Mouse (Mus musculus): ENCODE data around the gene Ptprd. TPM values are rescaled to one million over a fixed set of nuclear protein-coding genes. Genes with fewer than 3 reads are reported as not detected.
A peak's percentile ranks its signal among the peaks of the same experiment; 100 is the strongest.

The Ptprd gene
- polyA plus RNA-seq, 1 experiment from 2014 or later = 145 TPM

DNA sequence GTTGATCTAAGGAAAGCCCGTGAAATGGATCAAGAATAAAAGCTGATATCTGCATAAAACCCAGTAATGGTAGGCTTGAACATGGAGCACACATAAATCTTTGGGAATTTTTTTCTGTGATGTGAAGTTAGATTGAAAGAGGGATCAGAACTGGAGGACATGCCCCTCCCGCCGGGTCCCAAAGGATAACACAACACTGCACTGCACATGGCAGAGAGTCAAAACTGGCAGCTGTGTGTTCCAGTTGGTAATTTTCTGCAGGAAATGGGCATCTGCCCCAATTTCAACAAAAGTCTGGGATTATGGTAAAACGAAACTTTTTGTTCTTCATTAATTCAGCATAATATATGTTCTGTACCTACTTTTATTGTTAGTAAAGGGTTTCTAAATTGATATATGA is 1409.1 kb downstream of the Ptprd start:
- H3K4me1 ChIP-seq (ENCODE audit: control insufficient read depth, insufficient read depth, low read length) = no peaks in the 10 kb centered on the region
- 74% methylated on average over 4 of the region's 4 CpGs for WGBS
- no peak overlapping the region for H3K4me2 ChIP-seq (ENCODE audit: low read depth, low read length)
- H3K36me3 ChIP-seq (ENCODE audit: control insufficient read depth, insufficient read depth, low read length) = no peaks in the 10 kb centered on the region
- no peak overlapping the region for H3K9ac ChIP-seq (replicated peaks; ENCODE audit: low read depth, low read length)
- H3K9me3 ChIP-seq (ENCODE audit: control insufficient read depth, low read length) = no peaks in the 10 kb centered on the region
- no peaks in the 10 kb centered on the region for H3K27me3 ChIP-seq (ENCODE audit: control insufficient read depth, insufficient read depth, low read length)
- no peak for ATAC-seq (ENCODE audit: low read depth)
- no peak overlapping the region for H3K27ac ChIP-seq (ENCODE audit: low read depth, low read length)
- no peak overlapping the region for H3K4me3 ChIP-seq (ENCODE audit: low read depth, low read length)

- 46% methylated on average over 9 of the region's 9 CpGs for WGBS
These were observed 1413.5 kb downstream of the Ptprd start for GRCm38 (mm10) chr4:76798010-76799007.

GRCm38 (mm10) chr4:76785389-76785788 is 1426.4 kb downstream of the Ptprd start:
- Histone ChIP-seq H3K27me3 (ENCODE audit: control insufficient read depth, insufficient read depth, low read length) (no peaks in the 10 kb centered on the region), H3K36me3 (ENCODE audit: control insufficient read depth, insufficient read depth, low read length) (no peaks in the 10 kb centered on the region), H3K4me2 (ENCODE audit: low read depth, low read length) (no peak overlapping the region), H3K9me3 (ENCODE audit: control insufficient read depth, low read length) (no peaks in the 10 kb centered on the region), H3K4me3 (ENCODE audit: low read depth, low read length) (no peak overlapping the region), H3K4me1 (ENCODE audit: control insufficient read depth, insufficient read depth, low read length) (no peaks in the 10 kb centered on the region), H3K27ac (ENCODE audit: low read depth, low read length) (no peak overlapping the region), H3K9ac (replicated peaks; ENCODE audit: low read depth, low read length) (no peak overlapping the region)
- 88% methylated on average over 2 of the region's 2 CpGs for WGBS
- no peak for ATAC-seq (ENCODE audit: low read depth)

More at GRCm38 (mm10) chr4:76798010-76799007, 1413.5 kb downstream of the Ptprd start:
- no peaks in the 10 kb centered on the region for H3K9me3 ChIP-seq (ENCODE audit: control insufficient read depth, low read length)
- no peak overlapping the region for H3K9ac ChIP-seq (replicated peaks; ENCODE audit: low read depth, low read length)
- H3K4me3 ChIP-seq (ENCODE audit: low read depth, low read length) = no peak overlapping the region
- ATAC-seq (ENCODE audit: low read depth) = peak; percentile 44; the same call in 1 of the 2 replicates
- H3K27me3 ChIP-seq (ENCODE audit: control insufficient read depth, insufficient read depth, low read length) = no peaks in the 10 kb centered on the region
- no peak overlapping the region for H3K27ac ChIP-seq (ENCODE audit: low read depth, low read length)
- H3K4me1 ChIP-seq (ENCODE audit: control insufficient read depth, insufficient read depth, low read length) = no peaks in the 10 kb centered on the region
- no peaks in the 10 kb centered on the region for H3K36me3 ChIP-seq (ENCODE audit: control insufficient read depth, insufficient read depth, low read length)
- no peak overlapping the region for H3K4me2 ChIP-seq (ENCODE audit: low read depth, low read length)

DNA sequence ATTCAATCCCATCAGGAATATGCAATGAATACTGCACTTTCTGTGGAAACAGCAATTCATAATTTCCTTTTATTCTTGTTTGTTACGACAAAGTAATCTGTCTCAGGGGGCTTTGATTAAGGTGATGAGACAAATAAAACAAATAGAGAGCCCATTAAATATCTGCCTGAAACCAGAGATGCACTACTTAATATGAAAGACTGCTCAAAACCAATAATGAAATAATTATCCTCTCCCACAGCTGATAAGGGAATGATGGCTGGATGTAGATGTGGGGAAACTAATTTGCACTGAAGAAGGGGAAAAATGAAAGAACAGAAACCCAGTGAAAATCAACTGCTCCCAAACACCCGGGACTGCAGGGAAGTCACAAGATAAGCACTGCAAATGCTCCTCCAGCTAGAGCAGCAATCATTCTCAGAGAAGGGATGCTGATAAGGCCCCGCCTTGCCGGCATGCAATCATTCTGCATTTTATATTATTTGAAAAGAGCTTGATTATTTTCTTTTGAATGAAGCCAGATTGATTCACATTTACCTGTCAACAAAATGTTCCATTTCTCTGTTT is 1432.1 kb downstream of the Ptprd start:
- 0 out of 2 replicates have a peak, but pooled peaks cover 3% of the 10 kb centered on the region for H3K4me1 ChIP-seq (ENCODE audit: control insufficient read depth, insufficient read depth, low read length)
- H3K27ac ChIP-seq (ENCODE audit: low read depth, low read length) = no peak overlapping the region
- no peaks in the 10 kb centered on the region for H3K9me3 ChIP-seq (ENCODE audit: control insufficient read depth, low read length)
- H3K4me3 ChIP-seq (ENCODE audit: low read depth, low read length) = no peak overlapping the region
- no peak overlapping the region for H3K9ac ChIP-seq (replicated peaks; ENCODE audit: low read depth, low read length)
- H3K27me3 ChIP-seq (ENCODE audit: control insufficient read depth, insufficient read depth, low read length) = no peaks in the 10 kb centered on the region
- 55% methylated on average over 4 of the region's 4 CpGs for WGBS
- no peak overlapping the region for H3K4me2 ChIP-seq (ENCODE audit: low read depth, low read length)
- peak; percentile 56 for ATAC-seq (ENCODE audit: low read depth)
- H3K36me3 ChIP-seq (ENCODE audit: control insufficient read depth, insufficient read depth, low read length) = no peaks in the 10 kb centered on the region

- H3K4me3 ChIP-seq (ENCODE audit: low read depth, low read length) = no peak overlapping the region
- H3K36me3 ChIP-seq (ENCODE audit: control insufficient read depth, insufficient read depth, low read length) = no peaks in the 10 kb centered on the region
- H3K9ac ChIP-seq (replicated peaks; ENCODE audit: low read depth, low read length) = no peak overlapping the region
- ATAC-seq (ENCODE audit: low read depth) = no peak
- H3K27ac ChIP-seq (ENCODE audit: low read depth, low read length) = no peak overlapping the region
- no peak overlapping the region for H3K4me2 ChIP-seq (ENCODE audit: low read depth, low read length)
- H3K4me1 ChIP-seq (ENCODE audit: control insufficient read depth, insufficient read depth, low read length) = no peaks in the 10 kb centered on the region
- H3K27me3 ChIP-seq (ENCODE audit: control insufficient read depth, insufficient read depth, low read length) = no peaks in the 10 kb centered on the region
- WGBS = 89% methylated on average over 3 of the region's 3 CpGs
- H3K9me3 ChIP-seq (ENCODE audit: control insufficient read depth, low read length) = no peaks in the 10 kb centered on the region
These were observed 1444.8 kb downstream of the Ptprd start for GRCm38 (mm10) chr4:76766918-76767317.

DNA sequence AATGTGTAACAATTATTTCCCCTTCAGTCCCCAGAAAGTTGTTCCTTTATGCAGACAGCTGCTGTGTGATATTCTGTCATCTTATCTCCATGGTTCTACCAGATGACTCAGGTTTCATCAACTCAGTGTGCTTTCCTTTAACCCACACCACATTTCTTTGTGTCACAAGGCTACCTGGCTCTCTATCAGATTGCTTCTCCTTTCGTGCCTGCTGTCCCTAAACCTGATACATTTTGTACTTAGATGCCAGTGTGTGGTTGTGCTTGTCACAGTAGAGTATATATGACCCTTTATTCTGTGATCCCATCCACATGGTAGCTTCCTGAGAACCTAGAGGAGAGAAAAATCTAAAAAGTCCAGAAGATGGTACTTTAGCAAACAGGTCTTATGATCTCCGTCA is 1445.3 kb downstream of the Ptprd start:
- no peak for ATAC-seq (ENCODE audit: low read depth)

DNA sequence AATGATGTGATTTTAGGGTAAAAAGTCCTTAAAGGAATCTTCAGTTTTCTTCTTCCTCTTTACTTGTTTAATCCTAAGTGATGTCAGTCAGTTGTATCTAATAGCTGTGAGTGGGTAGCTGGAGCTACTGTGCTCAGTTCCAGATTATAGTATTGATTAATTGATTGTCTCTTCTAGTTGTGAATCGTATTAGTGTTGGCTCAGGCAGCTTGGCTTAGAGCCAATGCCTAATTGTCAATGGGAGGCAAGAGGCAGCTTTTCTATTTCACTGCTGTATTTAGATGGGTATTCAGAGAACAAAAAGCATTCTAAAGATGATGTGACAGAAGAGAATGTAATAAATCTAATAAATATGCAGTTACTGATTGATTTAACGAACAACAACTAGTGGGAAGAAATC is 1461.1 kb downstream of the Ptprd start:
- Histone ChIP-seq H3K27me3 (ENCODE audit: control insufficient read depth, insufficient read depth, low read length) (no peaks in the 10 kb centered on the region), H3K27ac (ENCODE audit: low read depth, low read length) (no peak overlapping the region), H3K4me1 (ENCODE audit: control insufficient read depth, insufficient read depth, low read length) (no peaks in the 10 kb centered on the region), H3K4me3 (ENCODE audit: low read depth, low read length) (no peak overlapping the region), H3K4me2 (ENCODE audit: low read depth, low read length) (no peak overlapping the region), H3K36me3 (ENCODE audit: control insufficient read depth, insufficient read depth, low read length) (no peaks in the 10 kb centered on the region), H3K9ac (replicated peaks; ENCODE audit: low read depth, low read length) (no peak overlapping the region), H3K9me3 (ENCODE audit: control insufficient read depth, low read length) (no peaks in the 10 kb centered on the region)
- 26% methylated on average over 2 of the region's 2 CpGs for WGBS
- peak; percentile 82; the same call in 1 of the 2 replicates for ATAC-seq (ENCODE audit: low read depth)

More for the DNA sequence above, 1445.3 kb downstream of the Ptprd start:
- H3K4me2 ChIP-seq (ENCODE audit: low read depth, low read length) = no peak overlapping the region
- H3K9ac ChIP-seq (replicated peaks; ENCODE audit: low read depth, low read length) = no peak overlapping the region
- H3K27ac ChIP-seq (ENCODE audit: low read depth, low read length) = no peak overlapping the region
- H3K27me3 ChIP-seq (ENCODE audit: control insufficient read depth, insufficient read depth, low read length) = no peaks in the 10 kb centered on the region
- no peaks in the 10 kb centered on the region for H3K4me1 ChIP-seq (ENCODE audit: control insufficient read depth, insufficient read depth, low read length)
- no peaks in the 10 kb centered on the region for H3K9me3 ChIP-seq (ENCODE audit: control insufficient read depth, low read length)
- H3K4me3 ChIP-seq (ENCODE audit: low read depth, low read length) = no peak overlapping the region
- H3K36me3 ChIP-seq (ENCODE audit: control insufficient read depth, insufficient read depth, low read length) = no peaks in the 10 kb centered on the region
- WGBS = 85% methylated on average over 2 of the region's 2 CpGs

DNA sequence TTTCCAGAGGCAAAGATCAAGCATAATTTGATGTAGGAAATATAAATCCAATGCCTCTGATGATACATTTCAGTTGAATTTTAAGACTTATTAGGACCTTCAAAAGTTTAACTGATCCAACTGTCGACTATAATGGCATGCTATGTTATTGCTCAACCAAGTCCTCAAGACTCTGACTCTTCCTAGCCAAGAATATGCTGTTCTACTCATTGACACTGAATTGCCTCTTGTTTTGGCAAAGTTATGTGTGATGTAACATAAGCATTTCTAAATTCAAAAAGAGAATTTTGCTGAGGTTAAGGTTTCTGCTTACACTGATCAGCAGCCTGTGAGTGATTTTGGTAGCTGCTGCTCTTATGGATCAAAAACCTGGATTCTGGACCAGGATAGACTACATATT is 1475.9 kb downstream of the Ptprd start:
- no peak overlapping the region for H3K9ac ChIP-seq (replicated peaks; ENCODE audit: low read depth, low read length)
- H3K4me2 ChIP-seq (ENCODE audit: low read depth, low read length) = no peak overlapping the region
- WGBS = 84% methylated on average over 1 of the region's 1 CpGs
- H3K4me3 ChIP-seq (ENCODE audit: low read depth, low read length) = no peak overlapping the region
- H3K9me3 ChIP-seq (ENCODE audit: control insufficient read depth, low read length) = no peaks in the 10 kb centered on the region
- H3K27me3 ChIP-seq (ENCODE audit: control insufficient read depth, insufficient read depth, low read length) = no peaks in the 10 kb centered on the region
- no peaks in the 10 kb centered on the region for H3K4me1 ChIP-seq (ENCODE audit: control insufficient read depth, insufficient read depth, low read length)
- ATAC-seq (ENCODE audit: low read depth) = no peak
- no peak overlapping the region for H3K27ac ChIP-seq (ENCODE audit: low read depth, low read length)
- no peaks in the 10 kb centered on the region for H3K36me3 ChIP-seq (ENCODE audit: control insufficient read depth, insufficient read depth, low read length)

DNA sequence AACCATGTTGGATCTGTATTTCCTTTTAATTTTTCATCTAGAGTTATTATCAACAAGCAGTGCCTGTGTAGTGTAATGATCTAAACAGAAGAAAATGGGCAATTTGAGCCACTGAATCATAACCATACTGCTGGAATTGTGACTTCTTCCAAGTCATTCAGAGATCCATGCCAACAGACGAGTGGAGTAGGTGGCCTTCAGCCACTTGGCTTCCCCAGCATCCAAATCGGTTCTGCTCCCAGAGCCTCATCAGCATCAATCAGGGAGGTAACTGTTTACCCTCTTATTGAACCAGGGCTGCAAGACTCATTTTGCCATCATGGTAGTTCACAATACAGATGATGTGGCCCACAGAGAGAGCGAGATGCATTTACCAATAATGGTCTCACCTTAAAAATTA is 1536.0 kb downstream of the Ptprd start:
- no peak overlapping the region for H3K4me2 ChIP-seq (ENCODE audit: low read depth, low read length)
- no peaks in the 10 kb centered on the region for H3K4me1 ChIP-seq (ENCODE audit: control insufficient read depth, insufficient read depth, low read length)
- no peak overlapping the region for H3K4me3 ChIP-seq (ENCODE audit: low read depth, low read length)
- no peaks in the 10 kb centered on the region for H3K27me3 ChIP-seq (ENCODE audit: control insufficient read depth, insufficient read depth, low read length)
- no peak overlapping the region for H3K27ac ChIP-seq (ENCODE audit: low read depth, low read length)
- no peaks in the 10 kb centered on the region for H3K9me3 ChIP-seq (ENCODE audit: control insufficient read depth, low read length)
- ATAC-seq (ENCODE audit: low read depth) = no peak
- 86% methylated on average over 3 of the region's 3 CpGs for WGBS
- no peak overlapping the region for H3K9ac ChIP-seq (replicated peaks; ENCODE audit: low read depth, low read length)
- no peaks in the 10 kb centered on the region for H3K36me3 ChIP-seq (ENCODE audit: control insufficient read depth, insufficient read depth, low read length)

Data from neural tube, embryonic 14.5 days (tissue).